Mouse (Mus musculus) kidney, adult 2 months (tissue): ENCODE results near the gene Odc1.

Experiments used
- CTCF ChIP-seq: fragments of 200-500 bp; conservative IDR thresholded peaks from 2 replicates; pipeline ENCODE4 v1.5.1; 2011; ENCODE audit warnings: low read depth, mild to moderate bottlenecking, control low read depth, low read length, moderate library complexity, mixed read lengths; ENCODE audit not compliant: insufficient read depth, insufficient read length
- POLR2A ChIP-seq: fragments of 200-500 bp; IDR thresholded peaks from one replicate; pipeline ENCODE4 v1.6.1; 2011; ENCODE audit warnings: low read depth, low read length, control low read depth

- no peak for TF ChIP-seq CTCF
- no peak for TF ChIP-seq POLR2A
Observed at GRCm38 (mm10) chr12:17530825-17531224, 13.8 kb upstream of the Odc1 start.
